Mouse (Mus musculus): ENCODE data around the gene Atp2b4. TPM values are rescaled to one million over a fixed set of nuclear protein-coding genes. Genes with fewer than 3 reads are reported as not detected.
"Not testable (repeated sequence)": the region's sequence is repeated elsewhere in the genome, so short reads cannot be mapped to it uniquely, and the experiment has no call there.

Gene Atp2b4
- total and polyA plus RNA-seq, 3 experiments = 6.6 to 22.3 (median 21.3) TPM

DNA sequence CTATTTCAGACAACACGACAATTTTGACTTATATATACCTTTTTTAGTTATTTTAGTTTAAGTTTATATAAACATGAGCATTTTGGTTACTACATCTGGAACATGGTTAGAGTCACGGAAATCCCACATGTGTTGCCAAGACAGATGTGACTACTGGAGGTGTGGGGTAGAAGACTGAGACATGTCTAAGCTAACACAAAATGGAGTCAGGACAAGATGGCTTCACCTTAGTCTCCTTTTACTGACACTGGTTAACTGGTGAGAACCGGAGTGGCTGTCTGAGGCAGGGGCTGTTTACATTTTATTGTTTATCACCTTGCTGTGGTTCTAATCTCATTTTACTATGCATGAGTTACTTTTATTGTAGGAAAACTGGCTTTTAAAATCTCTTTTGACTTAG lies 132.2 kb downstream of the Atp2b4 start:
- WGBS = 90% methylated on average over 3 of the region's 3 CpGs
- H3K4me1 ChIP-seq (ENCODE audit: control insufficient read depth, insufficient read depth, low read length) = no peaks in the 10 kb centered on the region
- TF ChIP-seq POLR2A (IDR thresholded peaks at IDR 0.05; ENCODE audit: insufficient read depth, low read depth, low read length) = no peak
- TF ChIP-seq CTCF (IDR thresholded peaks at IDR 0.05) = no peak
- TF ChIP-seq EP300 (IDR thresholded peaks at IDR 0.05; ENCODE audit: insufficient read depth, low read depth, low read length) = no peak
- no peaks in the 10 kb centered on the region for H3K79me2 ChIP-seq (replicated peaks; ENCODE audit: control insufficient read depth, insufficient read depth, low read length)
- no peaks in the 10 kb centered on the region for H3K36me3 ChIP-seq (ENCODE audit: control insufficient read depth, insufficient read depth, low read length)
- H3K4me3 ChIP-seq = no peak overlapping the region
- H3K27me3 ChIP-seq (ENCODE audit: control insufficient read depth, insufficient read depth, low read length) = no peaks in the 10 kb centered on the region
- no peak overlapping the region for H3K27ac ChIP-seq
- intact Hi-C loops (cut with DNase I) = no loop called here
- no peak overlapping the region for H3K9ac ChIP-seq (ENCODE audit: low read depth, low read length)
- no peak for DNase-seq

DNA sequence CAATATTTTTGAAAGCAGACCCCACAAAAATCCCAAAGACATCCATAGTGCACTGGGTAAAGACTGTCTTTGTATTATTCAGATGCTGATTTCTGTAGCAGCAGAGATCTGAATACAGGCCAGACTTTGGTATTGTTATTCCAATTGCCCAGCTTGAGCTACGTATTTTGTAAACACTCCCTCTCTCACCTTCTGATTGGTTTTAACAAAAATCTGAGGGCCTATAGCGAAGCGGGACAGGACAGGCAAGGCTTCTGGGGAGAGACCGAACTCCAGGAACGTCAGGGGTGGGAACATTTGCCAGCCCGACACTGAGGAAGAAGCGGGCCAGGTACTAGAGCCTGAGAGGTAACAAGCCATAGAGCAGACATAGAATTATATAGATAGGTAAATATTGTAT lies 133.1 kb downstream of the Atp2b4 start:
- no peak overlapping the region for H3K27ac ChIP-seq
- intact Hi-C loops (cut with DNase I) = no loop called here
- DNase-seq = no peak
- WGBS = 87% methylated on average over 7 of the region's 7 CpGs
- no peak overlapping the region for H3K4me3 ChIP-seq
- no peaks in the 10 kb centered on the region for H3K27me3 ChIP-seq (ENCODE audit: control insufficient read depth, insufficient read depth, low read length)
- H3K36me3 ChIP-seq (ENCODE audit: control insufficient read depth, insufficient read depth, low read length) = no peaks in the 10 kb centered on the region
- H3K79me2 ChIP-seq (replicated peaks; ENCODE audit: control insufficient read depth, insufficient read depth, low read length) = no peaks in the 10 kb centered on the region
- no peak for TF ChIP-seq CTCF (IDR thresholded peaks at IDR 0.05)
- no peak for TF ChIP-seq EP300 (IDR thresholded peaks at IDR 0.05; ENCODE audit: insufficient read depth, low read depth, low read length)
- TF ChIP-seq POLR2A (IDR thresholded peaks at IDR 0.05; ENCODE audit: insufficient read depth, low read depth, low read length) = no peak
- no peak overlapping the region for H3K9ac ChIP-seq (ENCODE audit: low read depth, low read length)
- no peaks in the 10 kb centered on the region for H3K4me1 ChIP-seq (ENCODE audit: control insufficient read depth, insufficient read depth, low read length)

DNA sequence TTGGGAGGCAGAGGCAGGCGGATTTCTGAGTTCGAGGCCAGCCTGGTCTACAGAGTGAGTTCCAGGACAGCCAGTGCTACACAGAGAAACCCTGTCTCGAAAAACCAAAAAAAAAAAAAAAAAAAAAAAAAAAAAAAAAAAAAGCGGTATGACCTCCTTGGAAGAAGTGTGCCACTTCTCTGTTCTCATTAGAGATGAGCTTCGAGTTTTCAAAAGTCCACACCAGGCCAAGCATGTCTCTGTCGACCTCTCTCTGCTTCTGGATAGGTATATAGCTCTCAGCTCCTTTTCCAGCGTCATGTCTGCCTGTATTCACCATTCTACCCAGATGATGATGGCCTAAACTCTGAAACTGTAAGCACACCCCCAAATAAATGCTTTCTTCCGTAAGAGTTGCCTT lies 135.1 kb downstream of the Atp2b4 start:
- H3K4me3 ChIP-seq; H3K36me3 ChIP-seq (ENCODE audit: control insufficient read depth, insufficient read depth, low read length); H3K27me3 ChIP-seq (ENCODE audit: control insufficient read depth, insufficient read depth, low read length); H3K9ac ChIP-seq (ENCODE audit: low read depth, low read length); H3K79me2 ChIP-seq (replicated peaks; ENCODE audit: control insufficient read depth, insufficient read depth, low read length); intact Hi-C loops (cut with DNase I); H3K4me1 ChIP-seq (ENCODE audit: control insufficient read depth, insufficient read depth, low read length); H3K27ac ChIP-seq; DNase-seq: not testable (repeated sequence)
- WGBS = 82% methylated on average over 8 of the region's 8 CpGs

- TF ChIP-seq CTCF (IDR thresholded peaks at IDR 0.05) (no peak), EP300 (IDR thresholded peaks at IDR 0.05; ENCODE audit: insufficient read depth, low read depth, low read length) (no peak), POLR2A (IDR thresholded peaks at IDR 0.05; ENCODE audit: insufficient read depth, low read depth, low read length) (no peak)
- H3K9ac ChIP-seq (ENCODE audit: low read depth, low read length) = no peak overlapping the region
- peaks cover 11% of the 10 kb centered on the region for H3K36me3 ChIP-seq (ENCODE audit: control insufficient read depth, insufficient read depth, low read length)
- no peak overlapping the region for H3K4me3 ChIP-seq
- H3K79me2 ChIP-seq (replicated peaks; ENCODE audit: control insufficient read depth, insufficient read depth, low read length) = peaks cover 4% of the 10 kb centered on the region
- WGBS = 80% methylated on average over 11 of the region's 11 CpGs
- intact Hi-C loops (cut with DNase I) = no loop called here
- H3K4me1 ChIP-seq (ENCODE audit: control insufficient read depth, insufficient read depth, low read length) = peaks cover 3% of the 10 kb centered on the region
- H3K27me3 ChIP-seq (ENCODE audit: control insufficient read depth, insufficient read depth, low read length) = no peaks in the 10 kb centered on the region
- H3K27ac ChIP-seq = no peak overlapping the region
- DNase-seq = no peak
These were observed 136.5 kb downstream of the Atp2b4 start for GRCm38 (mm10) chr1:133664203-133664970.

DNA sequence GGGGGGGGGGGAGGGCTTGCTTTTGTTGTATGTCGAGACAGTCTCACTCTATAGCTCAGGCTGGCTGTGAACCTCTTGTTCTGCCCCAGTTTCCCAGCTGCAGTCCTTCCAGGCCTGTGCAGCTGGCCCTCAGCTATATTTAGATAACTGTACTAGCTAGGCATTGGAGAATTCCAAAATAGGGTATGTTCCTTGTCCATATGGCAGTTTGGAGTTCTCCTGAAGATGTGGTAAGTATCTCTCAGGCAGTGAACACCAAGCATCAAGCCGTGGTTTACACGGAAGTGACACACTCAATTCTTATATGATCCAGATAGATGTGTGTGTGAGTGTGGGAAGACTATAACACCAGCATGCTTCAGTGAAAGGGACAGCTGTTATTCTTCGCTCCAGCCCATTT lies 137.4 kb downstream of the Atp2b4 start:
- Histone ChIP-seq H3K4me3 (no peak overlapping the region), H3K79me2 (replicated peaks; ENCODE audit: control insufficient read depth, insufficient read depth, low read length) (peaks cover 8% of the 10 kb centered on the region), H3K4me1 (ENCODE audit: control insufficient read depth, insufficient read depth, low read length) (peaks cover 8% of the 10 kb centered on the region), H3K36me3 (ENCODE audit: control insufficient read depth, insufficient read depth, low read length) (peaks cover 21% of the 10 kb centered on the region), H3K27me3 (ENCODE audit: control insufficient read depth, insufficient read depth, low read length) (no peaks in the 10 kb centered on the region), H3K27ac (no peak overlapping the region), H3K9ac (ENCODE audit: low read depth, low read length) (no peak overlapping the region)
- no peak for DNase-seq
- intact Hi-C loops (cut with DNase I) = no loop called here
- 66% methylated on average over 4 of the region's 4 CpGs for WGBS
- TF ChIP-seq EP300 (IDR thresholded peaks at IDR 0.05; ENCODE audit: insufficient read depth, low read depth, low read length) (no peak), CTCF (IDR thresholded peaks at IDR 0.05) (no peak), POLR2A (IDR thresholded peaks at IDR 0.05; ENCODE audit: insufficient read depth, low read depth, low read length) (no peak)

- no peak for TF ChIP-seq POLR2A (IDR thresholded peaks at IDR 0.05; ENCODE audit: insufficient read depth, low read depth, low read length)
- no peak for TF ChIP-seq CTCF (IDR thresholded peaks at IDR 0.05)
- no peak for TF ChIP-seq EP300 (IDR thresholded peaks at IDR 0.05; ENCODE audit: insufficient read depth, low read depth, low read length)
- no peak overlapping the region for H3K9ac ChIP-seq (ENCODE audit: low read depth, low read length)
- no peak overlapping the region for H3K27ac ChIP-seq
- no peak for DNase-seq
- peaks cover 8% of the 10 kb centered on the region for H3K79me2 ChIP-seq (replicated peaks; ENCODE audit: control insufficient read depth, insufficient read depth, low read length)
- H3K27me3 ChIP-seq (ENCODE audit: control insufficient read depth, insufficient read depth, low read length) = no peaks in the 10 kb centered on the region
- intact Hi-C loops (cut with DNase I) = no loop called here
- WGBS = 96% methylated on average over 7 of the region's 7 CpGs
- peaks cover 9% of the 10 kb centered on the region for H3K4me1 ChIP-seq (ENCODE audit: control insufficient read depth, insufficient read depth, low read length)
- H3K36me3 ChIP-seq (ENCODE audit: control insufficient read depth, insufficient read depth, low read length) = peaks cover 24% of the 10 kb centered on the region
- no peak overlapping the region for H3K4me3 ChIP-seq
These were observed 137.9 kb downstream of the Atp2b4 start for GRCm38 (mm10) chr1:133662941-133663340.
